Mouse (Mus musculus): ENCODE data around the gene Sh3d19. TPM values are rescaled to one million over a fixed set of nuclear protein-coding genes. Genes with fewer than 3 reads are reported as not detected.
"Not testable (repeated sequence)": the region's sequence is repeated elsewhere in the genome, so short reads cannot be mapped to it uniquely, and the experiment has no call there.

The Sh3d19 gene
- total RNA-seq, 2 experiments from 2014 or later: 18.1 to 21.2 TPM

DNA sequence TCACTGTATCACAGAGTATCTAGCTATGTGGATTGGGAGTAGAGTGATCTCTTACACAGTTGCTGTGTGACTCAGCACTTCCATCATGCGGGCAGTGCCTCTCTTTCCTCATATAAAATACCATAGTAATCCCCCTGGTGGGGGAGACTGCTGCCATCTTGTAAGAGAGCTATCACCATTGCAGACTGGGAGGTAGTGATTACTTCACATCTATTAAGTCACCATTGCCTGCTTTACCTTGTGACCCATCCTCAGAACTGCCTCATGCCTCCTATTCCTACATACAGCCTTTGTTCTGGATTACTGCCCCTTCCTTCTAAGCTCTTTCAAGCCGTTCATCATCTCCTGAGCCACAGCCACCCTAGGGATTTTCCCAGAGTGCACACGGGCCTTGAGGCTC is 117.0 kb downstream of the Sh3d19 start:
- DNase-seq (ENCODE audit: low spot score in 2 of 2): no peak

DNA sequence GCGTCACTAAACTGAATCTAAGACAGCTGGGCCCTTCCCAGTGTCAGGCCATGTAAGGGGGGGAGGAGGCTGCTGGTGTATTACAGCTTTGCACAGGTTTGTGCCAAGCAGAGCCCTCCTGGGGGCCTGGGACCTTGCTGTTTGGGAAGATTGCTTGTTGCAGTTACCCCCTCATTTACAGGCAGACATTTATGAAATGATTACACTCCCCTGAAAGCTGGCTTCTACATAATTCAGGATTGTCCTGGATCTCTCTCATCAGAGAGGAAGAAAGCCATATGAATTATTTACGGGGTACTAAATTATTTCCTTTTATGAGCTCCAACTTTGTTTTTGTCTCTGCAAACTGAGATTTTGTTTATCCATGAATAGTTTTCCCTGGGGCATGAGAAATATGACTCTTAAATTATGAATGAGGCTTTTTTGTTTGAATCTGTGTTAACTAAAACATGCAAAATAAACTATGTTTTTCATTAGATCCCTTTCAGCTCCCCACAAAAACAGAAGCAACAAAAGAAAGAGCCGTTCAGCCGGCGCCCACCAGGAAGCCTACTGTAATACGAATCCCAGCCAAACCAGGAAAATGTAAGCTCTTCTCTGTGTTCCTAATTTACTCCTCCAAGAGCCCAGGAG is 122.4 kb downstream of the Sh3d19 start:
- no peak for DNase-seq (ENCODE audit: low spot score in 2 of 2)

DNA sequence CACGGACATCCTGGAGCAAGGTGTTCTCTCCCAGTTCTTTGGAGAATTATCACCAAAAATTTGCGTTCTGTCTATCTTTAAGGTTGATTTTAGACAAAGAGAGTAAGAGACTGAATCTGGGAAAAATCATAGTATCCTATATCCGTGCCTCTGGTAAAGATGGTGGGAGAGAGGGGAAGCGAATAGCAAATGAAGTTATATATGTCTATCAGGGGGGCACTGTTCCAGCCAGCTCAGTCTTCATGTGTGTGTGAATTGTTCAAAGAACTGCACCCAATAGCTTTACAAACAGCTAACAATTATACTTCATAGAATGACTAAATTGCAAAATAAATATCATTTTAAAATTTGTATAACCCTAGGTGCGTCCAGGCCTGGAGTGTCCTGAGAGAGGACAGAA is 123.0 kb downstream of the Sh3d19 start:
- no peak for DNase-seq (ENCODE audit: low spot score in 2 of 2)

DNA sequence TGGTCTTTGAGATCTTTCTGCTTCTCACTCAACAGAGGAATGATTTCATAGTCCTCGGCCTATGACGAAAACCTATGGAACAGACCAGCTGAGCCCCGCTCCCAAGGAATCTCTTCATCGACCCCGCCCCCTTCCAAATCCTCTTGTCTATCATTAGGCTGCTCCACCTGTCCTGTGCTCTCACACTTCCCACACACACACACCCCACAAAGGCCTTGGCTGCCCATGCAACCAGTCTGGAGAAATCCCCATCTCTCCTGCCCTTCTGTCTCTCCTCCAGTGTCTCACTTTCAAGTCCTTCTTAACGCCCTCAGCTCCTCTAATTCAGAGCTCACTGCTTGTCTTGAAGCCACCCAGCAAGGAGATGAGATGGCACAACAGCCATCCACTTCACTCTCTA is 131.0 kb downstream of the Sh3d19 start:
- DNase-seq (ENCODE audit: low spot score in 2 of 2): no peak

DNA sequence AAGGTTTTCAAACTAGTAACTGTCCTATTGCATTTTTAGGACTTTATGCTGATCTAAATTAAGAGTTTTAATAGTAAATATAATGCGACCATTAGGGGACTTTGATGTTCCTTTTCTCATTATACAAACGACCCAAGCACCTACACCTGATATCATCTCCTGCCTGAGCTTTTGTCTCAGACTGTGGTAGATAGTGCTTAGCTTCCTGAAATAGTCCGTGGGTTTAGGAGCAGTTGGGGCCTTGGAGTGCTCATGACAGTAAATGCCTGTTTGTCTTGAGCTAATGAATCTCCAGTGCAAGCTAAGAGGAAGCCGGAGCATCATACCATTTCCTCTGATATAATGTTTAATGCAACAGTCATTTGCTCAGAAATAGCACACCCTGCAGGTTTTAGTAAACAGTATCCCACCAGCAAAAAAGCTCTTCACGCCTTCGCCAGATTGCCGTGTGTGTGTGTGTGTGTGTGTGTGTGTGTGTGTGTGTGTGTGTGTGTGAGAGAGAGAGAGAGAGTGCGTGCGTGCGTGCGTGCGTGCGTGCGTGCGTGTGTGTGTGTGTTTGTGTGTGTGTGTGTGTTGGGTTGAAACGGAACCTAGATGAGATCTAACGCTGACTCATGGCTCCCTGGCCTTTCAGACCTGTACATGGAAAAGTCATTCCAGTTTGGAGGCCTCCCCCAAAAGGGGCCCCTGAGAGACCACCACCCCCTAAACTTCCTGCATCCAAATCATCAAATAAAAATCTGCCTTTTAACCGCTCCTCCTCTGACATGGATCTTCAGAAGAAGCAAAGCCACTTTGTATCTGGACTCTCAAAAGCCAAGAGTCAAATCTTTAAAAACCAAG is 132.8 kb downstream of the Sh3d19 start:
- no peak for DNase-seq (ENCODE audit: low spot score in 2 of 2)

DNA sequence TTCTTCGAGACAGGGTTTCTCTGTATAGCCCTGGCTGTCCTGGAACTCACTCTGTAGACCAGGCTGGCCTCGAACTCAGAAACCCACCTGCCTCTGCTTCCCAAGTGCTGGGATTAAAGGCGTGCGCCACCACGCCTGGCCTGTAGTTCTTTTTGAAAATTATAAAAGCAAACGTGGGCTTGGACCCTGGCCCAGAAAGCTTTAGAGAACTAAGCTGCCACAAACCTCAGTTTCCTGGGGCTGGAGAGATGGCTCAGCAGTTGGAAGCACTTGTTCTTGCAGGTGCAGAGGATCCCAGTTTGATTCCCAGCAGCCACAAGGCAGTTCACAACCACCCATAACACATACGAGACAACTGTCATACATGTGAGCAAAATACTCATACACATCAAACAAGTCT is 133.5 kb downstream of the Sh3d19 start:
- not testable (repeated sequence) for DNase-seq (ENCODE audit: low spot score in 2 of 2)

DNA sequence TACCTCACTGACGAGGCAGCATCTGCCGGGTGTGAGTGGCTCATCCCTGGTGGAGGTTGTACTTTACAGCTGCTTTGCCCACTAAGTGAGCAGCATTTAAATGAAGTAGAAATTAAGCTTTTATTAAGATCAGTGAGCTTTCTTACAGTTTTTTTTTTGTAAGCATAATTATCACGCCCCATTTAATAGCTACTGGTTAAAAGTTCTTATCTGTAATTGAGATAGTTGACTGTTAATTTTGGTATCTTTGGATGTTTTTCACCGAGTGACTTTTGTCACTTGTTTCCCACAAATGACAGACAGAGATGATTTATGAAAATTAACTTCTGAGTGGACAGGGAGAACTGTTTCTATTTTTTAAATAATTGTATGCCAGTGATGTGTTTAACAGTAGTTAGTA is 134.0 kb downstream of the Sh3d19 start:
- DNase-seq (ENCODE audit: low spot score in 2 of 2): no peak

DNA sequence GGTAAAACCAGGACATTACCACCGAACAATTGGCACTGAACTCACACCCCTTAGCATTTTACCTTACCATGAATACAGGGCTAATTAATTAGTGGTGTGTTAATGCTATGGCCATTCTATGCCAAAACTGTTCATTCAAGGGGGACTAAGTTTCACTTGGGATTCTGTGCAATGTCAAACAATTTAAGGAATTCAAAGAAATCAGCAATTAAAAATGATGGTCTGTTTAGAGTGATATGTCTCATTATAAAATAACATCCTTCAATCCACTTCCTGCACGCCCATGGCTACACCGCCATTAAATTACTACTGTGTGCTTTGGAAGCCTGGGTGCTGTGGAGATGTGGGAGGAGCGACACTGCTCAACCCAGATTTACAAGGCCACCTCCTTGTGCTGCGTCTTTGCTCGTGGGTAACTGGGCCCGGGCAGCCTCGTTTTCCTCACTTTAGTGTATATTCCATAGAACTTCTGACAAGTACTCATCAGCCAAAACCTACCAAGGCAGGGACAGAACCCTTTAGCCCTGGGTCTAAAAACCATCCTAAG is 135.2 kb downstream of the Sh3d19 start:
- DNase-seq (ENCODE audit: low spot score in 2 of 2): no peak

DNA sequence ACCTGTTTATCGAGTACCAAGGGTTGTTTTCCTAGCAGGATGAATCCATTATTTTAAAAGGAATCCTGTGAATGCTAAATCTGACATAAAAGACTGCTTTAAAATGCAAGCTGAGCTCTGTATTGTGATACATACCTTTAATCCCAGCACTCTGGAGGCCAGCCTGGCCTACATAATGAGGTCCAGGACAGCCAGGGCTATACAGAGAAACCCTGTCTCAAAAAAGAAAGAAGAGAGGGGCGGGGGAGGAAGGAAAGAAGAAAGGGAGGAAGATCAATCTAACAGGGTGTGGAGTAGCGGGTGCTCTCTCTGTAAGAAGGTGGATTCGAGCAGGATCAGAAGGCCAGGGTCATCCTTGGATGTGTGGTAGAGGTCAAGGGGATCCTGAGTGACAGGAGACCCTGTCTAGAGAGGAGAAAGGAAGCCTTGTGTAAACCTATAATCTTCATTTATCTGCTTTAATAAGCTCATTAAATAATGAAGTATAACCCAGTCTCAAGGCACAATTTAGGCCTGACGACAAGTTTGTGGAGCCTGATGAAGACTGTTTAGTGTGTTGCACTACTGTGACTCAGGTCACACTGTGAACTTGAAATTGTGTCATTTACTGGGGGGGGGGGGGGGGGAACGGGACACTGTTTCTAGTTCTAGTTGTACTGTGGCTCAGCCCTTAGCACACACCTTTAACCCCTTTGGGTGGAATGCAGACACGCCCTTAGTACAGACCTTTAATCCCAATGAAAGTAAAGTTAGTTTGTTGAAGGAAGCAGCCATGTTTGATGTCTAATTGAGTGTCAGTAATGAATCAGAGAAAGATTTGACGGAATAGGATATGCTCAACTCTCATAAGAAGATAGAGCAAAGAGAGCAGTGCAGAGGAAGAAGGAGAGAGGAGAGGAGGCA is 137.0 kb downstream of the Sh3d19 start:
- DNase-seq (ENCODE audit: low spot score in 2 of 2): no peak

DNA sequence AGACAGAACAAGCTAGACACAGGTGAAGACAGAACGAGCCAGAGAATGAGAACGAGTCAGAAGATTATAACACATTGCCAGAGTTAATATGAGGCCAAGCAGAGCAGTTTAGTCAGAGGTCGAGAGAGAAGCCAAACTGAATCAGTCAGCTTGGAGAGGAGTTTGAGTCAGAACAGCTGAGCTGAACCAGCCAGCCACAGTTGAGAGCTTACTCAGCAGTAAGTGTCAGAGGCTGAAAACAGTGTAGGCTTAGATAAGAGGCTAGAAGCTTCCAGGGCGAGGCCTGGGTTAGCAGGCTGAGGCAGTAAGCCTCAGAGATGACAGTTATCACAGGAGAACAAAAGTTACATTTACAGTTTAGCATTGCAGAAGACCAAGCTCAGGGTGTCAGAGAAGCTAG is 137.7 kb downstream of the Sh3d19 start:
- no peak for DNase-seq (ENCODE audit: low spot score in 2 of 2)

DNA sequence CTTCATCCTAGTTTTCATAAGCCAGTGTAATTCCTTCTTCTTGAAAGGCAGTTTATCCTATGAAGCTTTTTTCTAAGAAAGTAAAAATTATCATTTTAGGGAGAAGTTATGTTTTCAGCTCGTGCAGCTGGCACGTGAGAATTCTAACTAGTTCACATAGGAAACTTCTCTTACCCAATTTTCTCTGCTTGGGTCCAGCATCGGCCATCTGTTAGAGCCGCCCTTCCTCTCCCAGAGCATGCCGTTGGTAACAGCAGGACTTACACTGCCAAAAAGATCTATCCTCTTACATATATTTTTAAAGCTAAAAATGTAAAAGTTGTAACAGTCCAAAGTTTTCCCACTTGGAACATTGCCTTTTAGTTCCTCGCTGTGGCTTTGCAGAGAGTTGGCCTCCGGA is 138.2 kb downstream of the Sh3d19 start:
- no peak for DNase-seq (ENCODE audit: low spot score in 2 of 2)

DNA sequence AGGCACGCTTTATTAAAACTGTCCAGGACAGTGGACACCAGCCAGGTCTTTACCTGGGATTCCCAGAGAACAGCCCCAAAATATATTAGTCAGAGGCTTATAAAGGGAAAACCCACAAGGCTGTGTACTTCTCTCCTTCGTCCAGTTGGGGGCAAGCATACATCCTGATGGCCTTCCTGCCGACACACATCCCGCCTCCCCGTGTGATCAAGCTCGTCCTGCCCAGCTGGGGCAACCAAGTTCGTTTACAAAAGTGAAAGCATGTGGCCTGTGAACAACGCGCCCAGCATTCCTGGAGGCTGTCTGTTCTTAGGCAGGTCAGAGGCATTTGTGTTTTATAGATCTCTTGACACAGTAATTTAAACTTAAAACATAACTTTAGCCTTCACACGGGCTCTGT is 139.2 kb downstream of the Sh3d19 start:
- no peak for DNase-seq (ENCODE audit: low spot score in 2 of 2)

DNA sequence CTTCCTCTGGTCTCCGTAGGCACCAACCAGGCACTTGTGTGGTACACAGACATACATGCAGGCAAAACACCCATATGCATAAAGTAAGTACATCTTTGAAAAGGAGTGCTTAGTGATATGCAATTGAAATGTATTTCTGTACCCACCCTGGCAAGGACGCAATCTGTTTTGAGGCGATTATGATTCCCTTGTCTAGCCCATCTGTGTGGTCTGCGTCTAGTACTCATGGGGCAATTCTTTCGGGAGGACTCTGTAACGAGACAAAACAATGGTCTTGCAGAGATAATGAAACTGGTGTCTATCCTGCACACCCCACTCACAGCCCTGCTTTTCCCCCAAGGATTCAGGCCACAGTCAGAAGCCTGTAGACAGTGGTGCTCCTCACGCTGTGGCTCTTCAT is 141.9 kb downstream of the Sh3d19 start:
- DNase-seq (ENCODE audit: low spot score in 2 of 2): no peak

DNA sequence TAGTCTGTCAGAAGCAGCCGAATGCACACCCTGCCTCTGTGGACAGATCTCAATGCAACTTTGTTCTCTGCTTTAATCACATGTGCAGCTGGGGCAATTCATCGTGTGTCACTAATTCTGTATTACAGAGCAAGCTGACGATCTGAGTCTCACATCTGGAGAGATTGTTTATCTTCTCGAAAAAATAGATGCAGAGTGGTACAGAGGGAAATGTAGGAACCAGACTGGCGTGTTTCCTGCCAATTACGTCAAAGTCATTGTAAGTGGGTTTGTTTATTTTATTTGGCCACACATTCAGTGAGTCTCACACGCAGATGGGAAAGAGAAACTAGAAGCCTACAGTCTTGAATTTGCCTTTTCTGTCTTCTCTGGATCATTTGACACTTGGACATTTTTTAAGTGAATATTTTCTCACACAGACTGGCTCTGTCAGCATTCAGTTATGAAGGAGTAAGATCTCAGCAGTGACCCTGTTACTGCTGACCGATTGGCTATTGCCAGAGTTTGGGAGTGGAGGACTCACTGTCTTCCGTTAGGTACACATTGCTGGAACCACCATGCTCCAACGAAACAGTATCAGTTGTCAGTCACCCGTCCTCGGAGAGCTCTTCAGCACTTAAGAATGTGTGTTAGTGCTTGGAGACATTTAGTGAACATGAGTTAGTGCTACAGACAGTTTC is 143.9 kb downstream of the Sh3d19 start:
- DNase-seq (ENCODE audit: low spot score in 2 of 2): peak; percentile 11 to 68

DNA sequence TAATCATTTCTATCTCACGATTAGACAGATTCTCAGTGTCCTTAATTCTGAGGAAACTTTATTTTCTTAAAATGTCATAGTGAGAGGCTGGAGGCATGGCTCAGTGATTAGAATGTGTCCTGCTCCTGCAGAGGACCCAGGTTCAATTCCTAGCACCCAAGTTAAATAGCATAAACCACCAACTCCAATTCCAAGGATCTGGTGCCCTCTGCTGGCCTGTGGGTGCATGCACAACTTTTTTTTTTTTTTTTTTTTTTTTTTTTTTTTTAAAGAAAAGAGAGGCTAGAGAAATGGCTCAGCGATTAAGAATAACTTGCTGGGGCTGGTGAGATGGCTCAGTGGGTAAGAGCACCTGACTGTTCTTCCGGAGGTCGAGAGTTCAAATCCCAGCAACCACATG is 146.0 kb downstream of the Sh3d19 start:
- no peak for DNase-seq (ENCODE audit: low spot score in 2 of 2)

DNA sequence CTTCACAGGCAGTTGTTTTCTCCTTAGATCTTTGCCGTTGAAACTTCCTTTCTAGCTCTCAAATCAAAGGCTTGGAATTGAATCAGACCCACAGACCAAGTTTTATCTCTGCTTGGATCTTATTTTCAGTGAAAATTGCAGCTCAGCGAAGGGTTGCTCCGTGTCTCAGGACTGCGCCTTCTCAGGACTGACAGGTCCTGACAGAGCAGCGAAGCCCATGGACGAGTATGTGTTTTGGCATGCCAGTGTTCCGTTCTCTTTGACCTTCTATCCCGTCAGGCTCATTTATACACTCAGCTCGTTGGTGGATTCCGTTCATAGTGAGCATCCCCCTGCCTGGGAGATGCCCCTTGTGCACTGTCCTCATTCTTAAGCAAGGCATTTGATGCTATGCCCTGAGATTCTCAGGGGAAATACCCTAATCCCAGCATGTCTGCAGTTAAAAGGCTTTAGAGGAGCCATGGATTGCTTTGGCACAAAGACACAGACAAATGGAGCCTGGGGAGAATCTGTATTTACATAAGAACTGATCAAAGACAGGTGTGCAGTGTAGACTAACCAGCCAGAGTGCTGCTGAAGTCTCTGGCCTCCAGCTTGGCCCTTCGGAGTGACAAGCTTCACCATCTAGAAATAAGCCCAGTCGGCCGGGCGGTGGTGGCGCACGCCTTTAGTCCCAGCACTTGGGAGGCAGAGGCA is 148.5 kb downstream of the Sh3d19 start:
- DNase-seq (ENCODE audit: low spot score in 2 of 2): no peak

DNA sequence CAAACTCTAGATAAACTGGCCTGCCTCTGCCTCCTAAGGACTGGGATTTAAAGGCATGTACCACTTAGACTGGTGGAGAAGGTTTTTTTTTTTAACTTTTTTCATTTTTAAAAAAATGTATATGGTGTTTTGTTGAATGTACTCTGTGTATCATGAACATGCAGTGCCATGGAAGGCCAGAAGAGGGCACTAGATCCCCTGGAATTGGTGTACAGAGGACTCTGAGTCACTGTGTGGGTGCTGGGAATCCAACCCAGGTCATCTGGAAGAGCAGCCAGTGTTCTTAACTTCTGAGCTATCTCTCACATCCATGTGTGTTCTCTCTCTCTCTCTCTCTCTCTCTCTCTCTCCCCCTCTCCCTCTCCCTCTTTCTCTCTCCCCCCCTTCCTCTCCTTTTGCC is 151.2 kb downstream of the Sh3d19 start:
- DNase-seq (ENCODE audit: low spot score in 2 of 2): no peak

DNA sequence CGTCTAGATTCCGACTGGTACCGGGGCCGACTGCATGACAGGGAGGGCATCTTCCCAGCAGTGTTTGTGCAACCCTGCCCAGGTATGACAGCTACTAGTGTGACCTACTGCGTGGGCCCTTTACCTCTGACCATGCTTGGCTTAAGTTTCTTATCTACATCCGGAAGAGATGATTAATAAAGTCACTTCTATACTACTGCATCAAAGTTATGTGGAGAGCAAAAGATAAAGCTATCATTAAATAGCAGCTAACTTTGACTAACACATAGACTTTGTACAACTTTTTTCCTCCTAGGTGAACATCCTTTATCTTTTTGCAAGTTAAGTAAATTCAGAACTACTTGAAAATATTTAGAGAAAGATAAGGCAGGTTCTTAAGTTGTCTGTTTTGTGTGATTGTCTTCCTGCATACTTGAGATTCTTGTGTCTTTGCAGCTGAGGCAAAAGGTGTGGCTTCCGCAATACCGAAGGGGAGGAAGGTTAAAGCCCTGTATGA is 152.4 kb downstream of the Sh3d19 start:
- DNase-seq (ENCODE audit: low spot score in 2 of 2): no peak

DNA sequence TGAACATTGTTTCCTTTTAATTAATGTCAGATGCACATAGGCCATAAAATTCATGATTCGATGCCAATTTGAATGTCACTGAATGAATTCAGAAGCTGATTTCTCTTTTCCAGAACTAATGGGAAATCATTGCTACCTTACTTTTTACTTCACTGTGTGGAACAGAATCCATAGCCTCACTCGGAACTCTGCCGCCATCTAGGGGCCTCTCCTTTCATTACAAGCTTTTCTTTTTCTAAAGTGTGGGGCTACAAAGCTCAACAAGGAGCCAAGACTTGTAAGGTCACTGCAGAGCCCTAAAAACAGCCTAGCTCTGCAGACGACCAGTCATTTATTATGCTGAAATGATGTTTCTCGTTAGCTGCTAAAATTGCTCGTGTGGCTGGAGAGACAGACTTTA is 158.8 kb downstream of the Sh3d19 start:
- peak; percentile 71 to 86 for DNase-seq (ENCODE audit: low spot score in 2 of 2)

DNA sequence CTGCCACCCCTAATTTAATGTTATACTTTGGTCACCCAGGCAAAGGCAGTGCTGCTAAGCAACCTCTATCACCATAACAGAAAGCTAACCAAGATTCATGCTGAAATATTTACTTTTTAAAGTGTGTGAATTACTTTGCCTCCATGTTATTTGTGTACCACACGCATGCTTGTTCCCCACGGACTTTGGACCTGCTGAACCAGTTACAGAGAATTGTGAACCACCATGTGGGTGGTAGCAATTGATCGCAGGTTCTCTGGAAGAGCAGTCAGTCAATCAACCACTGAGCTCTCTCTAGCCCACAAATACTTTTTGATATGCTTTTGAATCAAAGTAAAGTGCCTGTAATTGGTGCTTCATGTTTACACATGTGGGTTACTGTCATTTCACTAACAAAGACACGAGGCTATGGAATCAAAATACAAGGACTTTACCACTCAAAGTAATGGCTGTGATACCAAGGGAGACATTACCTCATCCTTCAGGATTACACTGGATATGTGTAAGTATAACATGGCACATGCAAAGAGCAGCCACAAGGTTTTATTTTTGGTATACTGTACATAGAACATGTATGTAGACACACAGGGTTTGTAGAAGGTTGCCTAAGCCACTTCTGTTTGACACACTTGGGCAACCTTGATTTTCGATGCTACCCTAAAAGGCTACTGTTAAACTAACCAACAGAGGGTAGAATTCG is 164.2 kb downstream of the Sh3d19 start:
- DNase-seq (ENCODE audit: low spot score in 2 of 2): no peak

Measured in layer of hippocampus, adult 18-20 months (tissue).